Mouse (Mus musculus) left cerebral cortex, adult 6 months (tissue): ENCODE data around the gene Arid4b. TPM values are rescaled to one million over a fixed set of nuclear protein-coding genes. Genes with fewer than 3 reads are reported as not detected.

ENCODE experiments used
- long read RNA-seq, 2 experiments: library from polyadenylated mRNA; unstranded; transcript quantifications; one replicate each; pipeline ENCODE4 v2.0.0; 2019 to 2020
- polyA plus RNA-seq: library from polyadenylated mRNA; unstranded; fragments of <200 nt; fragmentation: Nextera tagmentation; gene quantifications from 2 replicates; pipeline ENCODE4 v1.2.3, GENCODE M21; 2021

Arid4b gene
- polyA plus RNA-seq: 22.4 and 27.2 TPM in 2 replicates
- long read RNA-seq, experiment 1, full-length matches to known transcripts: 38 of 66 reads
- long read RNA-seq, experiment 1, partial matches to known transcripts: 25 of 66 reads
- long read RNA-seq, experiment 1, other reads (novel, unspliced or antisense): 3 of 66 reads
- long read RNA-seq, experiment 2, transcript Arid4b-202 (15 exons, 3,020 nt): major isoform, 13 of 67 reads
- long read RNA-seq, experiment 2, partial matches to known transcripts: 44 of 67 reads
- long read RNA-seq, experiment 2, other reads (novel, unspliced or antisense): 10 of 67 reads

DNA sequence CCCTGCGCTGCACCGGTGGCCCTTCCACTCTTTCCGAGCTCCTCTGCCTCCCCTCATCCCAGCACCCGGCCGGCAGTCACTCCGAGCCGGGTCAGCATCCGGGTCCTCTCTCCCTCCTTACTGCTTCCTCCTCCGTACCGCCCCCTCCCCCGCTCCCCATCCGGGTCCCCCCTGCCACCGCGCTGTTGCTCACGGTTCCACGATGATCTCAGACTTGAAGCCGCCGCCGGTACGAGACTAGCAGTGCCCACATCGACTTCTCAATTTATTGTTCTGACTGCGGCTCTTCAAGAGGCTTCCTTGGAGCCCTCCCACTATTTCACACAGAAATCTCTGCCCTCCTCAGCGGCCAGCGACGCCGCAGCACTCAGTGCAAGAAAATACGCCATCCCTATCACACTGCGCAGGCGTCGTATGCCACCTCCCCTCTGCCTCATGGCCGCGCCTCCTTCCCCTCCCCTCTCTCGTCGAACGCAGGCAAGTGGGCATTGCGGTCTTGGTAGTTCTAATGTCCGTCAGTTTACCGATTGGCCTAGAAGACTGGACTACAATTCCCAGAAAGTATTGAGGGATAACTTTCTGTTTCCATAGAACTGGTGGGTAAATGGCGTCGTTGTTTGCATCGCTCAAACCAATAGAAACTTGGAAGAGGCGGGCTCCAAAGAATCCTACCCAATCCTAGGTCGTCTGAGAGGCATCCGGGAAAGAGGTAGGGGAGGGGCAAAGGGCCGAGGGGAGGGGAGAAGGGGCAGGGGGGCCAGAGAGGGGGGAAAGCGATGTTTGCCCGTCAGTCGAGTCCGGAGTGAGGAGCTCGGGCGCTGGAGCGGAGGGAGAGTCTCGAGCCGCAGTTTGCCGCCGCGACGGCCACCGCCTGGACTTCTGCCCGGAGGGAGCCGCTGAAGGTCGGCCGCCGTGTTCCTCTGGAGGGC lies at the start of gene Arid4b, which contains the start of gene Ggps1:
Gene Arid4b (plus strand): TSS at position 220 of the 929 bp plus-strand sequence.
Gene Ggps1 (minus strand): TSS at position 476 of the 929 bp plus-strand sequence.

DNA sequence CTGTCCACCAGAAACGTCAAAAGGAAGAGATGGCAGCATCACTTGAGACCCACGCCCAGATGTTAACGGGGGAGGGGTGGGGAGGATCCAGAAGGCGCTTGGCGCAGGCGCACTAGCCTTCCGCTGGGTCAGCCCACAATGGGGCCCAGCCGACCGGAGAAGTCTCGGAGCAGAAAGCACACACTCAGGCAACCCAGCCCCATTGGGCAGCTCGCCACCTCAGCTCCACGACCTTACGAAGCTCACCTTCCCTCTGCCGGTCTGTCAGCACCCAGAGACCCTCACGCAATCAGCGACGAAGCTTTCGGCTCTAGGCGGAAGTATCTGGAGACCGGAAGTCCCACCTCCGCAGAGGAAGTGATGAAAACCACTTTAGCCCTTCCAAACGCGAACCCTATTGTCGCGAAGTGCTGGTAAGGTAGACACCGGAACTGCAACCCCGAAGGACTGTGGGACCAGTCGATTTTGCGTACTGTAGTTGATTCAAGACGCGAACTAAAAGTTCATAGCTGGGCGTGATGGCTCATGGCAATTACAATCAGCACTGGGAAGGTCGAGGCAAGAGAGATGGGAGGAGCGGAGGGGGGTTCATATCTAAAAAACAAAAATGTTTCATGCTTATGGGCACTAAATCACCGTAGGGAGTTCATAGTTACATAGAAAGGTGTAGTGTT lies 23.6 kb upstream of the Arid4b start, which contains the start of gene Tbce:
Gene Tbce (minus strand): TSS at position 347 of the 674 bp plus-strand sequence.

Other genes starting within 250 kb of the Arid4b start
- gene B3galnt2, start 108.8 kb upstream of the Arid4b start, polyA plus RNA-seq: 4.3 and 4.8 TPM in 2 replicates
- 25.0 and 32.6 TPM in 2 replicates for gene Tbce, start 23.6 kb upstream of the Arid4b start, polyA plus RNA-seq
- gene Ggps1, start 256 bp downstream of the Arid4b start, polyA plus RNA-seq: 37.4 and 44.2 TPM in 2 replicates